Mouse (Mus musculus) v-Abl transformed pro-B cells (cell line): ENCODE measurements at regions not wholly inside any gene's neighbourhood (a gene's known extent, or its start where the extent isn't known, plus 50 kb on each side); places are given as distances from the start of the nearest gene placed in this dataset.
"Not testable (repeated sequence)": the region's sequence is repeated elsewhere in the genome, so short reads cannot be mapped to it uniquely, and the experiment has no call there.

Experiments
- in situ Hi-C, 2 experiments: fragments of 400-800 bp; cut with MboI; formaldehyde crosslinking; loops; one replicate each; pipeline ENCODE4 v1.15.1; 2025; ENCODE audit not compliant: unreplicated experiment in 2 of 2

GRCm38 (mm10) chr10:117469573-117470090 is 89.8 kb upstream of the Cpsf6 start:
- in situ Hi-C loops: no loop called here

- in situ Hi-C loops: no loop called here
Observed at GRCm38 (mm10) chr10:117468931-117469572, 89.2 kb upstream of the Cpsf6 start.

- in situ Hi-C loops: no loop called here
Observed at GRCm38 (mm10) chr10:117468381-117468780, 88.6 kb upstream of the Cpsf6 start.

GRCm38 (mm10) chr10:117467161-117467560 is 87.3 kb upstream of the Cpsf6 start:
- in situ Hi-C loops: no loop called here

- in situ Hi-C loops: no loop called here
Observed at GRCm38 (mm10) chr10:117466391-117466790, 86.6 kb upstream of the Cpsf6 start.

- in situ Hi-C loops: no loop called here
Observed at GRCm38 (mm10) chr10:117465671-117466250, 85.9 kb upstream of the Cpsf6 start.

- in situ Hi-C loops: no loop called here
Observed at GRCm38 (mm10) chr10:117465058-117465660, 85.3 kb upstream of the Cpsf6 start.

- in situ Hi-C loops: not testable (repeated sequence)
Observed at GRCm38 (mm10) chr10:117464331-117464730, 84.5 kb upstream of the Cpsf6 start.

GRCm38 (mm10) chr10:117463636-117464035 is 83.8 kb upstream of the Cpsf6 start:
- in situ Hi-C loops: no loop called here

GRCm38 (mm10) chr10:117462921-117463320 is 83.1 kb upstream of the Cpsf6 start:
- in situ Hi-C loops: no loop called here

GRCm38 (mm10) chr10:117461791-117462516 is 82.1 kb upstream of the Cpsf6 start:
- in situ Hi-C loops: no loop called here

- in situ Hi-C loops: no loop called here
Observed at GRCm38 (mm10) chr10:117461261-117461660, 81.4 kb upstream of the Cpsf6 start.

- in situ Hi-C loops: no loop called here
Observed at GRCm38 (mm10) chr10:117460366-117460730, 80.5 kb upstream of the Cpsf6 start.

- in situ Hi-C loops: loop anchor here (5.0 to 10.0 kb wide), 5 partner anchors 32 to 217 kb away; no protein-coding TSS in a partner anchor
Observed at GRCm38 (mm10) chr10:117459651-117460365, 80.0 kb upstream of the Cpsf6 start.

GRCm38 (mm10) chr10:117459041-117459475 is 79.2 kb upstream of the Cpsf6 start:
- in situ Hi-C loops: loop anchor here (5.0 to 10.0 kb wide), 5 partner anchors 33 to 218 kb away; no protein-coding TSS in a partner anchor

GRCm38 (mm10) chr10:117458271-117459040 is 78.6 kb upstream of the Cpsf6 start:
- in situ Hi-C loops: loop anchor here (5.0 to 10.0 kb wide), 5 partner anchors 34 to 219 kb away; no protein-coding TSS in a partner anchor

GRCm38 (mm10) chr10:117457701-117457950 is 77.8 kb upstream of the Cpsf6 start:
- in situ Hi-C loops: loop anchor here (5.0 to 10.0 kb wide), 5 partner anchors 35 to 220 kb away; no protein-coding TSS in a partner anchor

- in situ Hi-C loops: loop anchor here (5.0 to 10.0 kb wide), 5 partner anchors 35 to 220 kb away; no protein-coding TSS in a partner anchor
Observed at GRCm38 (mm10) chr10:117456904-117457700, 77.3 kb upstream of the Cpsf6 start.

GRCm38 (mm10) chr10:117456427-117456826 is 76.6 kb upstream of the Cpsf6 start:
- in situ Hi-C loops: loop anchor here (5.0 to 10.0 kb wide), 5 partner anchors 36 to 221 kb away; no protein-coding TSS in a partner anchor
